ENCODE assay signal across 18 mouse cellular contexts in the genomic region with DNA sequence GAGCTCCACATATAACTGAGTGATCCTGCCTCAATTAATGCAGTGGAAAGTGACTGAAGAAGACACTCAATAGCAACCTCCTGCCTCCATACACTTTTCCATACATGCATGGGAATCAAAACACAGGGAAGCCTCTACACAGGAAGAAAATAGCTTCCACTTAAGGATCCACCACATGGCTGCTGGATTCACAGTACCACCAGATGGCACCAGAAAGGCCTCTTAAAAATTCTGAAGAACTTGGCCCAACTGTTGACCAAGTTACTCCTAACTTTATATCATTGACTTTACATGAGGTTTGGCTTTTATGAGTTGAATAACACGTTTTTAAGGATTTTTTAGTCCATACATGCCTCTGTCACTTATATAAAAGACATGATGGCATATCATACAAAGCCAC. TPM values are rescaled to one million over a fixed set of nuclear protein-coding genes. Genes with fewer than 3 reads are reported as not detected.
DNase-seq lines count a peak whose midpoint lies in the region; TF ChIP-seq lines count a peak whose summit lies in the region.
"Had no signal": no experiment of that assay in that cellular context is flagged by ENCODE, and none has a peak within 500 bp of the region (broad histone marks: within the 10 kb centered on the region; RNA-seq: fewer than 3 reads in every experiment).

No protein-coding gene starts in this region.

- H3K79me2 ChIP-seq in MEL (ENCODE audit: control insufficient read depth, insufficient read depth, low read length, poor library complexity): no peaks in the 10 kb centered on the region

- H3K9me3 ChIP-seq in MEL (replicated peaks; ENCODE audit: insufficient read depth, low read length): no peaks in the 10 kb centered on the region
- H3K9me3 ChIP-seq: liver, embryonic 12.5 days had no signal

- H3K27me3 ChIP-seq in MEL (ENCODE audit: control insufficient read depth in 1 of 2, insufficient read depth in 2 of 2, low read length in 2 of 2): no peaks in the 10 kb centered on the region
- H3K27me3 ChIP-seq: liver, embryonic 12.5 days had no signal

- H3K9ac ChIP-seq in MEL (ENCODE audit: control insufficient read depth, low read depth, low read length, poor library complexity, severe bottlenecking): no peak overlapping the region
- H3K9ac ChIP-seq: liver, embryonic 12.5 days had no signal

- H3K36me3 ChIP-seq in MEL (ENCODE audit: control insufficient read depth in 1 of 2, insufficient read depth in 2 of 2, low read length in 2 of 2): no peaks in the 10 kb centered on the region
- H3K36me3 ChIP-seq: liver, embryonic 12.5 days had no signal

- H3K4me1 ChIP-seq in MEL (ENCODE audit: control insufficient read depth in 1 of 2, insufficient read depth in 2 of 2, low read length in 2 of 2): no peaks in the 10 kb centered on the region
- H3K4me1 ChIP-seq: liver, embryonic 12.5 days had no signal

- 0 out of 6 replicates have a peak, but pooled peaks of 1 of the 3 experiments have one; percentile 9 for TF ChIP-seq CTCF in MEL (IDR thresholded peaks at IDR 0.05 in 2 of 3, conservative IDR thresholded peaks at IDR 0.05 in 1 of 3; ENCODE audit: control insufficient read depth in 1 of 3, insufficient read depth in 1 of 3, low read depth in 2 of 3, low read length in 3 of 3, poor library complexity in 1 of 3, severe bottlenecking in 1 of 3)

- H3K4me3 ChIP-seq in MEL (ENCODE audit: control insufficient read depth in 1 of 2, insufficient read depth in 1 of 2, low read depth in 2 of 2, low read length in 2 of 2): no peak overlapping the region
- H3K4me3 ChIP-seq: liver, embryonic 12.5 days; myocyte had no signal

- no peak for TF ChIP-seq EP300 in MEL (IDR thresholded peaks at IDR 0.05; ENCODE audit: low read depth in 1 of 2, low read length in 2 of 2)

- TF ChIP-seq RAD21 in MEL (IDR thresholded peaks at IDR 0.05; ENCODE audit: low read depth, low read length): no peak

- DNase-seq in kidney, adult 18-20 months: peak; percentile 4
- no peak for DNase-seq in kidney, postnatal 14 days
- peak; percentile 16 to 25 for DNase-seq in left cerebral cortex, postnatal 14 days (ENCODE audit: low spot score in 2 of 2)
- no peak for DNase-seq in left cerebral cortex, adult 11 months (ENCODE audit: low spot score)
- DNase-seq in 416B (ENCODE audit: low read depth): peak; percentile 2
- DNase-seq in MEL (ENCODE audit: low read depth, low spot score): no peak
- no peak for DNase-seq in cerebellum, adult 8-10 months
- DNase-seq: cerebellum, adult 11-12 months; heart, adult 11 months; lung, postnatal 4 days; thymus, postnatal 25 days had no signal

- intact Hi-C loops in left cerebral cortex, postnatal 14 days (cut with DNase I): loop anchor here (5.0 kb wide), 1 partner anchor 305 kb away; no protein-coding TSS in a partner anchor

- TF ChIP-seq POLR2A in MEL (IDR thresholded peaks at IDR 0.05; ENCODE audit: control insufficient read depth in 1 of 2, insufficient read depth in 1 of 2, low read depth in 1 of 2, low read length in 2 of 2, poor library complexity in 1 of 2): no peak

- H3K27ac ChIP-seq in MEL (ENCODE audit: control insufficient read depth, low read depth, low read length): no peak overlapping the region
- H3K27ac ChIP-seq: liver, embryonic 12.5 days had no signal

TF ChIP-seq in MEL, 35 proteins besides CTCF, POLR2A, EP300 and RAD21:
- TF ChIP-seq SMC3 (IDR thresholded peaks at IDR 0.05; ENCODE audit: low read depth, low read length) (peak; percentile 24; the same call in 1 of the 2 replicates), TAL1 (IDR thresholded peaks at IDR 0.05; ENCODE audit: low read length) (no peak)

RNA-seq across cellular contexts. Expression of a gene that starts 19.8 kb away (rescaled TPM):
- under 1 TPM; 0.17 to 0.18 TPM for total RNA-seq in left cerebral cortex, postnatal 14 days (2021)
- total RNA-seq in MEL (2012; rRNA removed): not detected in 2 replicates
- polyA plus RNA-seq in MEL (2012; ENCODE audit: insufficient read depth in 1 of 2, insufficient read length in 2 of 2, low read depth in 1 of 2, low replicate concordance in 2 of 2, missing spikeins in 1 of 2): not detected
- total RNA-seq: layer of hippocampus, adult 18-20 months; left cerebral cortex, postnatal 36 days had no signal
- polyA plus RNA-seq: embryonic facial prominence, embryonic 11.5 days; liver, embryonic 12.5 days; midbrain, embryonic 11.5 days had no signal

RNA-seq across cellular contexts. Expression of a gene that starts 52.0 kb away (rescaled TPM):
- not detected for total RNA-seq in left cerebral cortex, postnatal 14 days (2021)
- total RNA-seq in MEL (2012; rRNA removed): not detected in 2 replicates
- not detected for polyA plus RNA-seq in MEL (2012; ENCODE audit: insufficient read depth in 1 of 2, insufficient read length in 2 of 2, low read depth in 1 of 2, low replicate concordance in 2 of 2, missing spikeins in 1 of 2)
- total RNA-seq: layer of hippocampus, adult 18-20 months; left cerebral cortex, postnatal 36 days had no signal
- polyA plus RNA-seq: embryonic facial prominence, embryonic 11.5 days; frontal cortex, adult 2 months; liver, embryonic 12.5 days; midbrain, embryonic 11.5 days; myocyte had no signal

Comparison
In these comparisons a context has a peak if more than half of its experiments do, and no peak if none do; other contexts are left out.
1. DNase-seq: peak in kidney, adult 18-20 months (single experiment), left cerebral cortex, postnatal 14 days (2 of 2) and 416B (single experiment); none in kidney, postnatal 14 days (single experiment), left cerebral cortex, adult 11 months (single experiment), MEL (single experiment) and cerebellum, adult 8-10 months (single experiment).